Comparison of ENCODE assay signal across 15 mouse cellular contexts in genomic region chr7:100364888-100365287, GRCm38 (mm10). TPM values are rescaled to one million over a fixed set of nuclear protein-coding genes. Genes with fewer than 3 reads are reported as not detected.
DNase-seq lines count a peak whose midpoint lies in the region; ATAC-seq lines count a peak whose summit lies in the region.
"Had no signal": no experiment of that assay in that cellular context is flagged by ENCODE, and none has a peak within 500 bp of the region (broad histone marks: within the 10 kb centered on the region; RNA-seq: fewer than 3 reads in every experiment).

No protein-coding gene starts in this region.

- DNase-seq in embryo, embryonic 10 days (ENCODE audit: low spot score): peak; percentile 36
- DNase-seq in embryo, embryonic 9.5 days (ENCODE audit: extremely low spot score): no peak
- DNase-seq in lung, adult 18-20 months: peak; percentile 6 to 8
- no peak for DNase-seq in lung, postnatal 14 days
- peak; percentile 10 for DNase-seq in NIH3T3 (ENCODE audit: low read depth)
- DNase-seq in spleen, postnatal 10 days (ENCODE audit: low spot score in 2 of 2): no peak
- no peak for DNase-seq in kidney, adult 8-10 months
- DNase-seq: cerebellum, adult 2 months; forebrain, postnatal 0 days; heart, adult 18-20 months; kidney, adult 2 months; midbrain, embryonic 14.5 days; right cerebral cortex, postnatal 25 days had no signal

- ATAC-seq in granulocyte monocyte progenitor cell, adult 5-6 weeks (replicated peaks; ENCODE audit: poor library complexity, severe bottlenecking): peak; percentile 40; the same call in 1 of the 2 replicates
- ATAC-seq: forebrain, postnatal 0 days; inflammation-experienced regulatory T-cells, adult 6 months had no signal

RNA-seq across cellular contexts. Expression of gene C2cd3, which starts 7.1 kb away (rescaled TPM):
- total RNA-seq in granulocyte monocyte progenitor cell, adult 5-6 weeks (2014; fragmentation: Nextera tagmentation): 50.5 and 60.2 TPM in 2 replicates
- 21.0 and 30.9 TPM in 2 replicates for total RNA-seq in granulocyte monocyte progenitor cell, adult 5-6 weeks (2017)

RNA-seq across cellular contexts. Expression of gene Ppme1, which starts 7.2 kb away (rescaled TPM):
- 24.9 and 27.0 TPM in 2 replicates for total RNA-seq in granulocyte monocyte progenitor cell, adult 5-6 weeks (2014; fragmentation: Nextera tagmentation)
- total RNA-seq in granulocyte monocyte progenitor cell, adult 5-6 weeks (2017): 42.7 and 71.7 TPM in 2 replicates

Comparison
In these comparisons a context has a peak if more than half of its experiments do, and no peak if none do; other contexts are left out.
1. DNase-seq: peak in embryo, embryonic 10 days (single experiment), lung, adult 18-20 months (2 of 2) and NIH3T3 (single experiment); none in embryo, embryonic 9.5 days (single experiment), lung, postnatal 14 days (single experiment), spleen, postnatal 10 days (0 of 2) and kidney, adult 8-10 months (0 of 2).